Mouse (Mus musculus) megakaryocyte progenitor cell, adult 5-6 weeks (primary cell): ENCODE measurements at regions not wholly inside any gene's neighbourhood (a gene's known extent, or its start where the extent isn't known, plus 50 kb on each side); places are given as distances from the start of the nearest gene placed in this dataset.
A peak's percentile ranks its signal among the peaks of the same experiment; 100 is the strongest.

Experiments
- ATAC-seq: replicated peaks from 2 replicates; pipeline ENCODE4 v1.8.0; 2016; ENCODE audit warnings: mild to moderate bottlenecking, moderate TSS enrichment, inconsistent platforms; ENCODE audit not compliant: poor library complexity

GRCm38 (mm10) chr16:68704569-68704968, 1083.9 kb upstream of the Cadm2 start:
- no peak for ATAC-seq

DNA sequence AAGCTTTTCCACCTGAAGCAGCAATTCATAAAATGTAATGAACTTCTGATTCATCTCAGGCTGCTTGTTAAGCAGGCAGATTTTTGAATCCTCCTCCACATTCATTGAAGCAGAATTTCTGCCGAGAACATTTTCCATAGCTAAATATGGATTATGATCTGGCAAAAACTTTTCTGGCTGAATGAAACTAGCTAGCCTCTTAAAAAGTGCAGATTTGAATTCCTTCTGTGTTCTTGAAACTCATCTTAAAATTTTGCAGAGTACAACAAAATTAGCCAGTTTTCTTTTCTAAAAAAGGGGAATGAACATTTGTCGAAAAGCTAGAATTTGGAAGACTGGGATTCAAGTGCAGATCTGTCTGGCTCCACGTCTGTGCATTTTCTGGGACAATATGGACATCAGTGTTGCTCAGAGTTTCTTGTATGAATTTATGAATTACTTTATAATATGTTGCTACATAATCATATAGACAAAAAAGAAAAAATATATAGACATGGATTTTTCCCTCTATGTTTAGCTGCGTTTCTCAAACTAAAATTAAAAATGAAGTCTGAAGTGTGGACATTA, 1046.3 kb upstream of the Cadm2 start:
- ATAC-seq: no peak

GRCm38 (mm10) chr16:68658436-68658835, 1037.7 kb upstream of the Cadm2 start:
- no peak for ATAC-seq

DNA sequence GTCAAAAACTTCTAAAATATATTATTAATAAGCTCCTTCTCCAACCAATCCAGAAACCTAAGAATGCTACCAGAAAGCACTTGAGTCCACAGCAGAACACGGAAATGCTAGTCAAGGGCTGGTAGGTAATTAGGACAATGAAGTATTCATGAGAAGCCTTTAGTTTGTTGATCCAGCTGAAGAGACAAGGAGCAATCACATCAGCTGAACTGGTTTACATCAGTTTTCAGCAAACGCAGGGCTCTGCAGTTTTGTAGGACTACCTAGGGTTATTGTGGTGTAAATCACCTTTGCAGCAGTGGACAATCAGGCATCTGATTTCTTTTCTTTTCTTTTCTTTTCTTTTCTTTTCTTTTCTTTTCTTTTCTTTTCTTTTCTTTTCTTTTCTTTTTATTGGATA, 1007.3 kb upstream of the Cadm2 start:
- no peak for ATAC-seq

- ATAC-seq: peak; percentile 58; the same call in 1 of the 2 replicates
Measured at GRCm38 (mm10) chr16:68614041-68614440, 993.3 kb upstream of the Cadm2 start.
